Mouse (Mus musculus) cerebellum, postnatal 25 days (tissue): ENCODE data around the gene Emc10.

Experiments
- DNase-seq, 2 experiments: peaks; one replicate each; pipeline ENCODE4 v3.0.0; 2021; ENCODE audit warnings: mixed read lengths in 2 of 2

Emc10 gene

GRCm38 (mm10) chr7:44525126-44525832 is 28.9 kb upstream of the Emc10 start:
- peak; percentile 76 to 85 for DNase-seq

- peak in 1 of 2 experiments; percentile 52 for DNase-seq
Observed at GRCm38 (mm10) chr7:44524502-44524901, 28.2 kb upstream of the Emc10 start, which contains the start of gene Mybpc2. Mybpc2 (minus strand) TSS chr7:44524656.

DNA sequence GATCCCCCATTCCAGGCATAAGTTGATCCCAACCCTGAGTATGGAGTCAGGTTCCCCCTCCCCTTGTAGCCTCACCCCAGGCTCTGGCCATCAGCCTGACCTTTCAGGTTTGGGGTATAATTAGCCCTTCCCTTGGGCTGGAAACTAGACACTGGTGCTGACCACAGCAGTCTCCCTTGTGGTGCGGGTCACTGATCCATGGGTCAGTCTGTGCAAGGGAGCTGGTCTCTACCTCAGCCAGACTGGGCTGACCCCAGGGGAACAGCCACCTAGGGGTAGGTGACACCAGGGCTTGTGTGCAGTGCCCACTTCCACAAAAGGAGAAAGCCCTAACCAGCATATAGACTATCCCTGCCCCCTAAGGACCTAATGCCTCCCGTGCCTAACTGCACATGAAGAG is 26.7 kb upstream of the Emc10 start:
- no peak for DNase-seq

- DNase-seq = peak; percentile 77 to 83
Observed at GRCm38 (mm10) chr7:44521710-44522109, 25.4 kb upstream of the Emc10 start.

GRCm38 (mm10) chr7:44520990-44521389 is 24.7 kb upstream of the Emc10 start:
- DNase-seq = no peak

GRCm38 (mm10) chr7:44519240-44519913 is 23.0 kb upstream of the Emc10 start:
- DNase-seq = peak in 1 of 2 experiments; percentile 20

- no peak for DNase-seq
Observed at GRCm38 (mm10) chr7:44507491-44507890, 11.2 kb upstream of the Emc10 start.

GRCm38 (mm10) chr7:44501563-44502115 is 5.3 kb upstream of the Emc10 start:
- DNase-seq = peak; percentile 83 to 89

DNA sequence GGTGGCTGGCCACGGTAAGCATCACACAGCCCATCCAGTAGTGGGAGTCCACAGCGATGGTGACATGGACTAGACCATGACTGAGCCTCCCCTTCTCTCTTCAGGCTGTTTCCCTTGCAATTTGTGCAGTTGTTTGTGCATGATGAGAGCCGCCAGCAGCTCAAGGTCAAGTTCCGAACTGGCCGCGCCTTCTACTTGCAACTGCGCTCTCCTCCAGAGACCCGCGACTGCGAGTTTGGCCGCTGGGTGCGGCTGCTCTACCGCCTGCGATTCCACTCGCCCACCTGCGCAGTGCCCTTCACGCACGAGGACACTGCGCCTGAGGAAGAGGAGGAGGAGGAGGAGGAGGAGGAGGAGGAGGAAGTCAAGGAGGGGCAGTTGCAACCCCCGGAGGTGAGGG is 3.7 kb upstream of the Emc10 start:
- peak in 1 of 2 experiments; percentile 12 for DNase-seq

DNA sequence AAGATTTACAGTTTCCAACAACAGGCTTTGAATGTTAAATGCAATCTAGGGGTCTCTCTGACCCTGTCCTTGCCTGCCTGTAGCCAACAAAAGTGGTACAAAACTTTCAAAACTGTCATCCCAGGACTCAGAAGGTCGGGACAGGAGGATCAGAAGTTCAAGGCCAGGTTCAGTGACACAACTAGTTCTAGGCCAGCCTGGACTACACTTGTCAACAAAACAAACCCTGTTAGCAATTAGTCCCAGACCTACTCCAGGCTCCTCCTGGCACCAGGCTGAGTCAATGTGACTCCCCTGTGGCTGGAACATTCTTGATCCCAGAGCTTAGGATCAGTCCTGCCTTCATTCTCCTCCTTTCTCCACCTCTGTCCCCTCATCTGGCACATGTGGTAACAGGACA is 2.6 kb upstream of the Emc10 start:
- no peak for DNase-seq

DNA sequence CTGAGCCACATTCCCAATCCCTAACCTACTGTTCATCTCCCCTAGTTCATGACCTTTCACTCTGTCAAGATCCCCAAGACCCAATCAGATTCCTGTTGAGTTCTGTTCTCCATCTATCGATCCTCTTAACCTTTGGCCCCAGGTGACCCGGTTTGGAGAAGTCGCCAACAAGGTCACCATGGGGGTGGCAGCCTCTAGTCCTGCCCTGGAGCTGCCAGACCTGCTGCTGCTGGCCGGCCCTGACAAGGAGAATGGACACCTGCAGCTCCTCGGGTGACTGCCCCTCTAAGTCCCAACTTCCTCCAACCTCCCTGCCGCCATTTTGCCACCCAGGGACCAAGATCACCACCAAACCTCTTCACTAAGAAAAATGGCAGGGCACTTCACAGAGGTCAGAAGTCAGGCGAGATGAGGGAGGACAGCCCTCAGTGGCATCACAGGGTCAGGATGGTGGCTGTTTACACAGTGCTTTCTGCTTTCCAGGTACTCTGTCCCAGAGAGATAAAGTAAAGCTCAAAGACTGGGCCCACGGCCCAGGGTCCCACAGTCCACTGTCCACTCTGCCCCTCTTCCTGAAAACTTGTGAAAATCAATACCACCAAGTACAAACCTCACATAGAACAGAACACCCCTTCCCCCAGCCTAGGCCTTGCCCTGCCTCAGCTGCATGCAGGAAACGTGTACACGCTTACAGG is 1.2 kb upstream of the Emc10 start:
- DNase-seq = peak in 1 of 2 experiments; percentile 38

DNA sequence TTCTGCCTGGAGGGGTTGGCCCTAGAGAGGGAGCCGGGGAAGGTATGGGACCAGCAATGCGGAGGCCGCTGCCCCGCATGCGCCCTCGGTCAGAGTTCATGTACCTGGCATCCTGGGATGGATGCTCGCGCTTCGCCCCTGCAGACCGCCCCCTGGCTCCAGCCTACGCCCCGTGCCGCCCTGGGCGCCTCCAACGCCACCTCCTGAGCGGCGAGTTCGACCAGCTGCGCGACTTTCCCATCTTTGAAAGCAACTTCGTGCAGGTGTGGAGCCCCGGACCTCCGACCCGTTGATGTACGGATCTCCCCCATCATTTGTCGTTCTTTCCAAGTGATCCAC is 411 bp upstream of the Emc10 start:
- DNase-seq = no peak

DNA sequence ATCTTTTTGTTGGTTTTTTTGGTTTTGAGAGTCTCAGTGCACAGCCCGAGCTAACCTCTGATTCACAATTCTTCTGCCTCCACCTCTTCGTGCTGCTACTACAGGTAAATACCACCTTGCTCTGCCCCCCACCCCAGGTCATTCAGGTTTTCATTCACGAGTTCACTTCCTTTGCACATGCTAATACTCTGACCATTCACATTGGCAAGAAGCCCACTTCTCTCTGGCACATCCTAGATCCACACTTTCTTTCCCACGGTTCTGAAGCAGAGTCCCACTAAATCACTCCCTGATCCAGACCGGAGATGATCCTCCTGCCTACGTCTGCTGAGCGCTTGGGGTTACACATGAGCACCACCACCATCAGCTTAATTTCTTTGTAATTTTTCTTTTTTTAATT is 1.2 kb downstream of the Emc10 start:
- peak in 1 of 2 experiments; percentile 34 for DNase-seq

- DNase-seq = peak in 1 of 2 experiments; percentile 42
Observed at GRCm38 (mm10) chr7:44494681-44495080, 1.6 kb downstream of the Emc10 start.

- peak in 1 of 2 experiments; percentile 12 for DNase-seq
Observed at GRCm38 (mm10) chr7:44492166-44492826, 4.0 kb downstream of the Emc10 start.

- DNase-seq = peak in 1 of 2 experiments; percentile 8
Observed at GRCm38 (mm10) chr7:44491391-44491790, 4.9 kb downstream of the Emc10 start.

- DNase-seq = peak in 1 of 2 experiments; percentile 22
Observed at GRCm38 (mm10) chr7:44490281-44490680, 6.0 kb downstream of the Emc10 start.

DNA sequence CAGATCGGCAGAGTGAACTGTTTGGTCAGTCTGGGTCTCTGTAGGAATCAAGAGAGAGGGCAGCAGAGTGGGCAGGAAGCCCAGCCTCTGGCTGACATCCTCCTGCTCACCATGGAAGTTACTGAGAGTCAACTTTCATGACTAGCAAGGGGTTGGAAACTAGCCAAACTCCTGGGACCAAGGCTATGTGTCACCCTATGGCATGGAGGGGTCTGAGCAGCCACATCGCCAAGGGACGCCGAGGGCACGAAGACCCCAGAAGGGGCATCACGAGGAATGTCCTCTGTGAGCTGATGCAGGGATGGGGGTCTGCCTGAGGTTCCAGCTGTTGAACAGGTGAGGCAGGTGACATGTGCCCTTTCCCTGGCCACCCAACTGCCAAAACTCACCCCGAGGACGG is 7.8 kb downstream of the Emc10 start:
- peak in 1 of 2 experiments; percentile 21 for DNase-seq

GRCm38 (mm10) chr7:44487936-44488335 is 8.4 kb downstream of the Emc10 start:
- DNase-seq = peak in 1 of 2 experiments; percentile 11

- DNase-seq = peak; percentile 18
Observed at GRCm38 (mm10) chr7:44486927-44487575, 9.3 kb downstream of the Emc10 start.

DNA sequence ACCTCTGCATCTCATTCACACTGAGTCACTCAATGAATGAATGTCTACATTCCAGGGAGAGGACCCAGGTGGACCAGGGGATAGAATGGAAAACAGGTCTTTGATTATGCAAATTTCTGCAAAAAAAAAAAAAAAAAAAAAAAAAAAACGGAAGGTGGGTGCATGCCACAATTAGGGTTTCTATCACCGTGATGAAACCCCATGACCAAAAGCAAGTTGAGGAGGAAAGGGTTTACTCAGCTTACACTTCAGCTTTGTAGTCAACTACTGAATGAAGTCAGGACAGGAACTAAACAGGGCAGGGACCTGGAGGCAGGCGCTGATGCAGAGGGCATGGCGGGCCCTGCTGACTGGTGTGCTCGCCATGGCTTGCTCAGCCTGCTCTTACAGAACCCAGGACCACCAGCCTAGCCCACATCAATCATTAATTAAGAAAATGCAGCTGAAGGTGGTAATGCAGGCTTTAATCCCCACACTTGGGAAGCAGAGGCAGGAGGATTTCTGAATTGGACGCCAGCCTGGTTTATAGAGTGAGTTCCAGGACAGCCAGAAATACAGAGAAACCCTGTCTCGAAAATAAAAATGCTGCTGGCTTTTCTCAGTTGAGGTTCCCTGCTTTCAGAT is 10.6 kb downstream of the Emc10 start:
- peak in 1 of 2 experiments; percentile 10 for DNase-seq
